Mouse (Mus musculus): ENCODE data around the gene Copz1.

GRCm38 (mm10) chr15:103227572-103227971 is 44.9 kb upstream of the Copz1 start:
- no peak for TF ChIP-seq GATA1 (IDR thresholded peaks at IDR 0.05; ENCODE audit: low read length)
- no peak for TF ChIP-seq TAL1 (IDR thresholded peaks at IDR 0.05; ENCODE audit: low read length)

Data from erythroblast, embryonic 14.5 days (primary cell).